Mouse (Mus musculus) intestine, embryonic 15.5 days (tissue): ENCODE results near the gene Lhfpl5. TPM values are rescaled to one million over a fixed set of nuclear protein-coding genes. Genes with fewer than 3 reads are reported as not detected.

Source experiments
- ATAC-seq: fragments of 200-750 bp; cut with Nextera tagmentation; 2 replicates; pipeline ENCODE4 v1.8.0; 2017; ENCODE audit warnings: moderate TSS enrichment, moderate library complexity
- H3K27ac ChIP-seq: fragments of 300-500 bp; sonication (generic); 2 replicates; pipeline ENCODE4 v1.5.1; 2015; ENCODE audit warnings: mild to moderate bottlenecking, inconsistent platforms
- H3K27me3 ChIP-seq: fragments of 300-500 bp; sonication (generic); replicated peaks from 2 replicates; pipeline ENCODE4 v1.6.1; 2015; ENCODE audit warnings: inconsistent platforms
- H3K36me3 ChIP-seq: fragments of 300-500 bp; sonication (generic); 2 replicates; pipeline ENCODE4 v1.6.1; 2015; ENCODE audit warnings: inconsistent platforms
- H3K4me1 ChIP-seq: fragments of 300-500 bp; sonication (generic); replicated peaks from 2 replicates; pipeline ENCODE4 v1.6.1; 2015; ENCODE audit warnings: inconsistent platforms
- H3K4me2 ChIP-seq: fragments of 300-500 bp; sonication (generic); replicated peaks from 2 replicates; pipeline ENCODE4 v1.6.1; 2015; ENCODE audit warnings: mild to moderate bottlenecking, inconsistent platforms
- H3K4me3 ChIP-seq: fragments of 300-500 bp; sonication (generic); replicated peaks from 2 replicates; pipeline ENCODE4 v1.5.1; 2015; ENCODE audit warnings: inconsistent platforms
- H3K9ac ChIP-seq: fragments of 300-500 bp; sonication (generic); 2 replicates; pipeline ENCODE4 v1.6.1; 2015; ENCODE audit warnings: inconsistent platforms
- H3K9me3 ChIP-seq: fragments of 300-500 bp; sonication (generic); 2 replicates; pipeline ENCODE4 v1.6.1; 2016; ENCODE audit warnings: inconsistent platforms
- WGBS: fragments of 180-500 bp; shearing (Covaris S2); methylation state at CpG from one replicate; pipeline ENCODE4 v1.1.7; 2015; 5-methylcytosine and 5-hydroxymethylcytosine counted together
- polyA plus RNA-seq: library from polyadenylated mRNA; unstranded; fragments of >200 nt; fragmentation: Nextera tagmentation; extraction: Ambion mirVana; gene quantifications from 2 replicates; pipeline ENCODE4 v1.2.1, GENCODE M21; 2015

The Lhfpl5 gene
- 1.3 and 1.8 TPM in 2 replicates for polyA plus RNA-seq

- H3K9me3 ChIP-seq, result no peaks in the 10 kb centered on the region
- no peak within 1 kb of the TSS for H3K27ac ChIP-seq
- peaks cover 11% of the 10 kb centered on the region for H3K4me1 ChIP-seq
- peak within 1 kb of the TSS; percentile 75 for H3K4me2 ChIP-seq
- no peaks in the 10 kb centered on the region for H3K27me3 ChIP-seq
- peak within 1 kb of the TSS; percentile 30 for H3K4me3 ChIP-seq
- peak; percentile 90 for ATAC-seq
- no peaks in the 10 kb centered on the region for H3K36me3 ChIP-seq
- WGBS, result 11% methylated on average over 50 of the region's 50 CpGs
- H3K9ac ChIP-seq, result no peak within 1 kb of the TSS
These were observed at the start of gene Lhfpl5 for GRCm38 (mm10) chr17:28575244-28576125. TSS of gene Lhfpl5 (plus strand) at chr17:28575641.

- Histone ChIP-seq H3K4me3 (0 out of 2 replicates have a peak overlapping the region, but pooled peaks have one; percentile 9), H3K9me3 (no peaks in the 10 kb centered on the region), H3K27ac (0 out of 2 replicates have a peak overlapping the region, but pooled peaks have one; percentile 22), H3K4me1 (peaks cover 20% of the 10 kb centered on the region), H3K27me3 (peaks cover 3% of the 10 kb centered on the region; the same call in 1 of the 2 replicates), H3K4me2 (peak overlapping the region; percentile 44), H3K9ac (no peak overlapping the region), H3K36me3 (no peaks in the 10 kb centered on the region)
- no peak for ATAC-seq
- WGBS, result 28% methylated on average over 12 of the region's 12 CpGs
These were observed 48.0 kb upstream of the Lhfpl5 start for GRCm38 (mm10) chr17:28527184-28528042.

- H3K4me2 ChIP-seq, result peak overlapping the region; percentile 44
- no peak overlapping the region for H3K9ac ChIP-seq
- 0 out of 2 replicates have a peak, but pooled peaks have one; percentile 21 for ATAC-seq
- 0 out of 2 replicates have a peak overlapping the region, but pooled peaks have one; percentile 9 for H3K4me3 ChIP-seq
- no peaks in the 10 kb centered on the region for H3K9me3 ChIP-seq
- 3% methylated on average over 6 of the region's 6 CpGs for WGBS
- 0 out of 2 replicates have a peak overlapping the region, but pooled peaks have one; percentile 22 for H3K27ac ChIP-seq
- no peaks in the 10 kb centered on the region for H3K36me3 ChIP-seq
- peaks cover 3% of the 10 kb centered on the region; the same call in 1 of the 2 replicates for H3K27me3 ChIP-seq
- H3K4me1 ChIP-seq, result peaks cover 20% of the 10 kb centered on the region
These were observed 47.4 kb upstream of the Lhfpl5 start for GRCm38 (mm10) chr17:28528043-28528351.

GRCm38 (mm10) chr17:28529116-28529515, 46.3 kb upstream of the Lhfpl5 start:
- Histone ChIP-seq H3K9ac (no peak overlapping the region), H3K9me3 (no peaks in the 10 kb centered on the region), H3K4me3 (no peak overlapping the region), H3K27ac (no peak overlapping the region), H3K4me2 (no peak overlapping the region), H3K4me1 (peaks cover 14% of the 10 kb centered on the region), H3K36me3 (no peaks in the 10 kb centered on the region), H3K27me3 (peaks cover 3% of the 10 kb centered on the region; the same call in 1 of the 2 replicates)
- 69% methylated on average over 4 of the region's 4 CpGs for WGBS
- ATAC-seq, result no peak

- H3K4me3 ChIP-seq, result no peak within 1 kb of the TSS
- no peaks in the 10 kb centered on the region for H3K9me3 ChIP-seq
- no peak within 1 kb of the TSS for H3K9ac ChIP-seq
- H3K36me3 ChIP-seq, result no peaks in the 10 kb centered on the region
- ATAC-seq, result no peak
- WGBS, result 79% methylated on average over 6 of the region's 6 CpGs
- H3K4me1 ChIP-seq, result peaks cover 14% of the 10 kb centered on the region
- H3K27me3 ChIP-seq, result peaks cover 3% of the 10 kb centered on the region; the same call in 1 of the 2 replicates
- no peak within 1 kb of the TSS for H3K4me2 ChIP-seq
- no peak within 1 kb of the TSS for H3K27ac ChIP-seq
These were observed 44.9 kb upstream of the Lhfpl5 start, which contains the start of gene Armc12 for GRCm38 (mm10) chr17:28530506-28530905. TSS of gene Armc12 (plus strand) at chr17:28530806.

GRCm38 (mm10) chr17:28531946-28532345, 43.5 kb upstream of the Lhfpl5 start:
- WGBS, result 18% methylated on average over 18 of the region's 18 CpGs
- H3K36me3 ChIP-seq, result no peaks in the 10 kb centered on the region
- no peak overlapping the region for H3K27ac ChIP-seq
- H3K9me3 ChIP-seq, result no peaks in the 10 kb centered on the region
- no peak overlapping the region for H3K4me3 ChIP-seq
- no peak overlapping the region for H3K9ac ChIP-seq
- 0 out of 2 replicates have a peak, but pooled peaks have one; percentile 28 for ATAC-seq
- H3K4me2 ChIP-seq, result peak overlapping the region; percentile 28; the same call in 1 of the 2 replicates
- peaks cover 3% of the 10 kb centered on the region; the same call in 1 of the 2 replicates for H3K27me3 ChIP-seq
- peaks cover 14% of the 10 kb centered on the region for H3K4me1 ChIP-seq

GRCm38 (mm10) chr17:28532557-28532956, 42.9 kb upstream of the Lhfpl5 start:
- H3K4me1 ChIP-seq, result peaks cover 9% of the 10 kb centered on the region
- 82% methylated on average over 7 of the region's 7 CpGs for WGBS
- no peak overlapping the region for H3K4me3 ChIP-seq
- no peak overlapping the region for H3K9ac ChIP-seq
- H3K4me2 ChIP-seq, result no peak overlapping the region
- peaks cover 3% of the 10 kb centered on the region; the same call in 1 of the 2 replicates for H3K27me3 ChIP-seq
- ATAC-seq, result no peak
- no peaks in the 10 kb centered on the region for H3K36me3 ChIP-seq
- no peak overlapping the region for H3K27ac ChIP-seq
- no peaks in the 10 kb centered on the region for H3K9me3 ChIP-seq

GRCm38 (mm10) chr17:28533327-28533726, 42.1 kb upstream of the Lhfpl5 start:
- Histone ChIP-seq H3K4me2 (no peak overlapping the region), H3K4me1 (peaks cover 6% of the 10 kb centered on the region), H3K36me3 (no peaks in the 10 kb centered on the region), H3K9ac (no peak overlapping the region), H3K27ac (no peak overlapping the region), H3K27me3 (peaks cover 3% of the 10 kb centered on the region; the same call in 1 of the 2 replicates), H3K9me3 (no peaks in the 10 kb centered on the region), H3K4me3 (no peak overlapping the region)
- no peak for ATAC-seq
- 87% methylated on average over 13 of the region's 13 CpGs for WGBS

- no peak overlapping the region for H3K9ac ChIP-seq
- H3K36me3 ChIP-seq, result no peaks in the 10 kb centered on the region
- H3K9me3 ChIP-seq, result no peaks in the 10 kb centered on the region
- no peak overlapping the region for H3K4me3 ChIP-seq
- H3K27ac ChIP-seq, result no peak overlapping the region
- WGBS, result 50% methylated on average over 12 of the region's 12 CpGs
- no peaks in the 10 kb centered on the region for H3K4me1 ChIP-seq
- ATAC-seq, result no peak
- H3K27me3 ChIP-seq, result no peaks in the 10 kb centered on the region
- H3K4me2 ChIP-seq, result no peak overlapping the region
These were observed 37.6 kb upstream of the Lhfpl5 start for GRCm38 (mm10) chr17:28537881-28538280.

- Histone ChIP-seq H3K27me3 (no peaks in the 10 kb centered on the region), H3K27ac (no peak overlapping the region), H3K9me3 (no peaks in the 10 kb centered on the region), H3K4me3 (no peak overlapping the region), H3K4me2 (no peak overlapping the region), H3K4me1 (no peaks in the 10 kb centered on the region), H3K36me3 (no peaks in the 10 kb centered on the region), H3K9ac (no peak overlapping the region)
- WGBS, result 89% methylated on average over 1 of the region's 1 CpGs
- ATAC-seq, result no peak
These were observed 28.5 kb upstream of the Lhfpl5 start for GRCm38 (mm10) chr17:28546925-28547324.

- WGBS, result 63% methylated on average over 11 of the region's 11 CpGs
- Histone ChIP-seq H3K4me2 (no peak overlapping the region), H3K27ac (no peak overlapping the region), H3K27me3 (no peaks in the 10 kb centered on the region), H3K4me3 (no peak overlapping the region), H3K9me3 (no peaks in the 10 kb centered on the region), H3K9ac (no peak overlapping the region), H3K4me1 (0 out of 2 replicates have a peak, but pooled peaks cover 2% of the 10 kb centered on the region), H3K36me3 (no peaks in the 10 kb centered on the region)
- ATAC-seq, result no peak
These were observed 26.9 kb upstream of the Lhfpl5 start for GRCm38 (mm10) chr17:28548550-28548949.

GRCm38 (mm10) chr17:28549111-28549510, 26.3 kb upstream of the Lhfpl5 start, which contains the start of gene Clpsl2:
TSS of gene Clpsl2 (plus strand) at chr17:28549411.
- no peak for ATAC-seq
- Histone ChIP-seq H3K27me3 (no peaks in the 10 kb centered on the region), H3K27ac (no peak within 1 kb of the TSS), H3K36me3 (no peaks in the 10 kb centered on the region), H3K9me3 (no peaks in the 10 kb centered on the region), H3K9ac (no peak within 1 kb of the TSS), H3K4me1 (0 out of 2 replicates have a peak, but pooled peaks cover 2% of the 10 kb centered on the region), H3K4me2 (no peak within 1 kb of the TSS), H3K4me3 (no peak within 1 kb of the TSS)
- 80% methylated on average over 14 of the region's 14 CpGs for WGBS
